Mouse (Mus musculus): Measurements from ENCODE around the gene Cnpy1. TPM values are rescaled to one million over a fixed set of nuclear protein-coding genes. Genes with fewer than 3 reads are reported as not detected.

Cnpy1 gene
- polyA plus RNA-seq, 1 experiment from 2014 or later = 0.09 TPM

Other genes starting within 250 kb of the Cnpy1 start
- gene Insig1, start 174.4 kb downstream of the Cnpy1 start, polyA plus RNA-seq (2015; fragmentation: Nextera tagmentation; extraction: Ambion mirVana) = 51.6 and 52.6 TPM in 2 replicates
- not detected in 2 replicates for gene En2, start 80.1 kb downstream of the Cnpy1 start, polyA plus RNA-seq (2015; fragmentation: Nextera tagmentation; extraction: Ambion mirVana)
- 12.5 and 13.6 TPM in 2 replicates for gene Rbm33, start 71.3 kb upstream of the Cnpy1 start, polyA plus RNA-seq (2015; fragmentation: Nextera tagmentation; extraction: Ambion mirVana)
- gene Shh, start 221.4 kb upstream of the Cnpy1 start, polyA plus RNA-seq (2015; fragmentation: Nextera tagmentation; extraction: Ambion mirVana) = not detected in 2 replicates